Mouse (Mus musculus): ENCODE measurements around the gene Npff.

- TF ChIP-seq GATA1 (IDR thresholded peaks at IDR 0.05; ENCODE audit: low read depth, low read length): no peak
- no peak for TF ChIP-seq USF1 (IDR thresholded peaks at IDR 0.05; ENCODE audit: low read depth, low read length)
- no peak for TF ChIP-seq POLR2A (IDR thresholded peaks at IDR 0.05; ENCODE audit: control insufficient read depth in 1 of 2, insufficient read depth in 1 of 2, low read depth in 1 of 2, low read length in 2 of 2, poor library complexity in 1 of 2)
- no peak for TF ChIP-seq CTCF (IDR thresholded peaks at IDR 0.05 in 2 of 3, conservative IDR thresholded peaks at IDR 0.05 in 1 of 3; ENCODE audit: control insufficient read depth in 1 of 3, insufficient read depth in 1 of 3, low read depth in 2 of 3, low read length in 3 of 3, poor library complexity in 1 of 3, severe bottlenecking in 1 of 3)
- TF ChIP-seq RAD21 (IDR thresholded peaks at IDR 0.05; ENCODE audit: low read depth, low read length): no peak
- TF ChIP-seq POLR2AphosphoS2 (IDR thresholded peaks at IDR 0.05; ENCODE audit: low read length): 0 out of 2 replicates have a peak, but pooled peaks have one; percentile 23
- TF ChIP-seq UBTF (IDR thresholded peaks at IDR 0.05; ENCODE audit: borderline replicate concordance, insufficient read depth, low read depth, low read length): no peak
- TF ChIP-seq ZNF384 (IDR thresholded peaks at IDR 0.05; ENCODE audit: low read depth, low read length): no peak
- TF ChIP-seq TAL1 (IDR thresholded peaks at IDR 0.05; ENCODE audit: low read length): no peak
- no peak for TF ChIP-seq BHLHE40 (IDR thresholded peaks at IDR 0.05; ENCODE audit: borderline replicate concordance, low read depth, low read length)
- no peak for TF ChIP-seq MAZ (IDR thresholded peaks at IDR 0.05; ENCODE audit: low read depth, low read length)
These were observed 14.6 kb downstream of the Npff start for GRCm38 (mm10) chr15:102510110-102510509.

All from MEL (cell line).